Mouse (Mus musculus): ENCODE measurements around the gene Paqr7.

- TF ChIP-seq CTCF (IDR thresholded peaks at IDR 0.05; ENCODE audit: borderline replicate concordance, insufficient read depth, low read length), result no peak
- no peak for TF ChIP-seq POLR2A (IDR thresholded peaks at IDR 0.05; ENCODE audit: low read depth, low read length)
These were observed 10.2 kb downstream of the Paqr7 start for GRCm38 (mm10) chr4:134506713-134507112.
